Mouse (Mus musculus): ENCODE data around the gene Plch2.

DNA sequence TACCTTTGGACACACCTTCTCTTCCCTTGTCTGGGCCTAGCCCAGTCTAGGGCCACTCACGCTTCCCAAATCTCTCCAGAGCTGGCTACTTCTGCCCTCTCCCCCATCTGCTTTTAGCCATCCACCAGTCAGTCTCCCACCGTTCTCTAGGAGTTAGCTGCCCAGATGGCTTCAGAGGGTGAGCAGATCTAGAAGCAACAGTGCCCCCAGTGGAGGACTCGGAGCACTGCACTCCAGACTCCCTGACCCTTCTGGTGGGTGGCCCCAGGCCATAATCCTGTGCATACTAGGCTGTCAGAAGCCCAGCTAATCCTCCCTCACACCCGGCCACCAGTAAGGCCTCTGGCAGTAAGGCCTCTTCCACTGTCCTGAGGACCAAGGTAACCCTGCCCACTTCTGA, 43.8 kb downstream of the Plch2 start:
- TF ChIP-seq E2F4 (IDR thresholded peaks at IDR 0.05; ENCODE audit: insufficient read depth) (no peak), POLR2A (IDR thresholded peaks at IDR 0.05; ENCODE audit: insufficient read length, low read depth) (no peak), POLR2AphosphoS2 (IDR thresholded peaks at IDR 0.05; ENCODE audit: insufficient read length, low read depth) (no peak), MAX (IDR thresholded peaks at IDR 0.05; ENCODE audit: low read depth) (no peak), TCF12 (IDR thresholded peaks at IDR 0.05; ENCODE audit: insufficient read depth, poor library complexity, severe bottlenecking) (no peak), CEBPB (IDR thresholded peaks at IDR 0.05; ENCODE audit: insufficient read depth, poor library complexity, severe bottlenecking) (no peak), USF1 (IDR thresholded peaks at IDR 0.05; ENCODE audit: low read depth) (no peak), MYOG (IDR thresholded peaks at IDR 0.05; ENCODE audit: control insufficient read depth in 1 of 3, insufficient read depth in 1 of 3, insufficient read length in 2 of 3, low read depth in 2 of 3) (no peak), MYOD1 (IDR thresholded peaks at IDR 0.05; ENCODE audit: control insufficient read depth in 1 of 3, insufficient read length in 2 of 3, low read depth in 2 of 3) (no peak), SRF (IDR thresholded peaks at IDR 0.05; ENCODE audit: control insufficient read depth, insufficient read length, low read depth) (no peak), TCF3 (IDR thresholded peaks at IDR 0.05; ENCODE audit: insufficient read length, low read depth) (no peak), REST (IDR thresholded peaks at IDR 0.05; ENCODE audit: insufficient read depth, insufficient read length) (no peak)
